Mouse (Mus musculus) mouse trophoblast stem cell (cell line): ENCODE measurements around the gene Ispd.

Experiments
- in situ Hi-C, 2 experiments: fragments of 300-500 bp; cut with MseI, MboI; formaldehyde crosslinking; loops; 2 replicates in 1 of 2; 3 replicates in 1 of 2; pipeline ENCODE4 v1.15.1; 2025

Ispd gene

GRCm38 (mm10) chr12:36468325-36469044 is 87.2 kb downstream of the Ispd start:
- in situ Hi-C loops: no loop called here

GRCm38 (mm10) chr12:36471411-36471810 is 90.2 kb downstream of the Ispd start:
- in situ Hi-C loops: no loop called here

GRCm38 (mm10) chr12:36474171-36474570 is 92.9 kb downstream of the Ispd start:
- in situ Hi-C loops: no loop called here

GRCm38 (mm10) chr12:36475269-36475668 is 94.0 kb downstream of the Ispd start:
- in situ Hi-C loops: no loop called here

- in situ Hi-C loops: no loop called here
Observed at GRCm38 (mm10) chr12:36476476-36476875, 95.2 kb downstream of the Ispd start.

- in situ Hi-C loops: no loop called here
Observed at GRCm38 (mm10) chr12:36477501-36477900, 96.3 kb downstream of the Ispd start.

GRCm38 (mm10) chr12:36477926-36478325 is 96.7 kb downstream of the Ispd start:
- in situ Hi-C loops: no loop called here

- in situ Hi-C loops: no loop called here
Observed at GRCm38 (mm10) chr12:36481742-36482141, 100.5 kb downstream of the Ispd start.

- in situ Hi-C loops: no loop called here
Observed at GRCm38 (mm10) chr12:36483346-36483745, 102.1 kb downstream of the Ispd start.

GRCm38 (mm10) chr12:36497565-36497964 is 116.3 kb downstream of the Ispd start:
- in situ Hi-C loops: no loop called here

- in situ Hi-C loops: no loop called here
Observed at GRCm38 (mm10) chr12:36507111-36507903, 126.1 kb downstream of the Ispd start.

GRCm38 (mm10) chr12:36509954-36510642 is 128.8 kb downstream of the Ispd start:
- in situ Hi-C loops: no loop called here

- in situ Hi-C loops: no loop called here
Observed at GRCm38 (mm10) chr12:36521774-36522173, 140.5 kb downstream of the Ispd start.

GRCm38 (mm10) chr12:36523515-36523914 is 142.3 kb downstream of the Ispd start:
- in situ Hi-C loops: no loop called here

GRCm38 (mm10) chr12:36530920-36531319 is 149.7 kb downstream of the Ispd start:
- in situ Hi-C loops: no loop called here

GRCm38 (mm10) chr12:36531421-36532072 is 150.3 kb downstream of the Ispd start:
- in situ Hi-C loops: no loop called here

GRCm38 (mm10) chr12:36532525-36532924 is 151.3 kb downstream of the Ispd start:
- in situ Hi-C loops: no loop called here

GRCm38 (mm10) chr12:36533160-36533900 is 152.1 kb downstream of the Ispd start:
- in situ Hi-C loops: no loop called here

GRCm38 (mm10) chr12:36534589-36534988 is 153.3 kb downstream of the Ispd start:
- in situ Hi-C loops: no loop called here

- in situ Hi-C loops: no loop called here
Observed at GRCm38 (mm10) chr12:36545318-36545717, 164.1 kb downstream of the Ispd start.

- in situ Hi-C loops: no loop called here
Observed at GRCm38 (mm10) chr12:36549474-36549873, 168.2 kb downstream of the Ispd start.
